Mouse (Mus musculus) liver, embryonic 13.5 days (tissue): Measurements from ENCODE around the gene Slc31a1. TPM values are rescaled to one million over a fixed set of nuclear protein-coding genes. Genes with fewer than 3 reads are reported as not detected.

Source experiments
- ATAC-seq: fragments of 200-750 bp; cut with Nextera tagmentation; 2 replicates; pipeline ENCODE4 v1.8.0; 2017; ENCODE audit warnings: low read depth, mild to moderate bottlenecking, moderate number of reproducible peaks, moderate library complexity
- DNase-seq: peaks from one replicate; pipeline ENCODE4 v3.0.0; 2022
- H3K27ac ChIP-seq: fragments of 300-500 bp; sonication (generic); 2 replicates; pipeline ENCODE4 v1.5.1; 2015; ENCODE audit warnings: moderate library complexity, mild to moderate bottlenecking, inconsistent platforms
- H3K27me3 ChIP-seq: fragments of 300-500 bp; sonication (generic); 2 replicates; pipeline ENCODE4 v1.6.1; 2015; ENCODE audit warnings: mild to moderate bottlenecking, inconsistent platforms
- H3K36me3 ChIP-seq: fragments of 300-500 bp; sonication (generic); 2 replicates; pipeline ENCODE4 v1.6.1; 2015; ENCODE audit warnings: mild to moderate bottlenecking, inconsistent platforms
- H3K4me1 ChIP-seq: fragments of 300-500 bp; sonication (generic); replicated peaks from 2 replicates; pipeline ENCODE4 v1.6.1; 2015; ENCODE audit warnings: inconsistent platforms
- H3K4me2 ChIP-seq: fragments of 300-500 bp; sonication (generic); 2 replicates; pipeline ENCODE4 v1.6.1; 2015; ENCODE audit warnings: inconsistent platforms, mild to moderate bottlenecking, moderate library complexity
- H3K4me3 ChIP-seq: fragments of 300-500 bp; sonication (generic); replicated peaks from 2 replicates; pipeline ENCODE4 v1.5.1; 2015; ENCODE audit warnings: mild to moderate bottlenecking, inconsistent platforms
- H3K9ac ChIP-seq: fragments of 300-500 bp; sonication (generic); 2 replicates; pipeline ENCODE4 v1.6.1; 2015; ENCODE audit warnings: mild to moderate bottlenecking, inconsistent platforms
- H3K9me3 ChIP-seq: fragments of 300-500 bp; sonication (generic); replicated peaks from 2 replicates; pipeline ENCODE4 v1.6.1; 2016; ENCODE audit warnings: inconsistent platforms
- WGBS: fragments of 180-500 bp; shearing (Covaris S2); methylation state at CpG from one replicate; pipeline ENCODE4 v1.1.7; 2015; ENCODE audit not compliant: insufficient replicate concordance; 5-methylcytosine and 5-hydroxymethylcytosine counted together
- polyA plus RNA-seq: library from polyadenylated mRNA; unstranded; fragments of >200 nt; fragmentation: Nextera tagmentation; extraction: Ambion mirVana; gene quantifications from 2 replicates; pipeline ENCODE4 v1.2.1, GENCODE M21; 2015

The Slc31a1 gene
- polyA plus RNA-seq, 1 experiment from 2014 or later, result 39.0 TPM

- WGBS, result under 1% methylated on average over 35 of the region's 35 CpGs
- DNase-seq, result peak; percentile 57
Measured at GRCm38 (mm10) chr4:62407730-62408582, 47.4 kb downstream of the Slc31a1 start.

GRCm38 (mm10) chr4:62408601-62409282 is 48.2 kb downstream of the Slc31a1 start, which contains the start of the genes Cdc26 and Prpf4:
Gene Cdc26 (minus strand): TSS chr4:62408642.
Gene Prpf4 (plus strand): TSS chr4:62408797.
- no peaks in the 10 kb centered on the region for H3K27me3 ChIP-seq
- peak within 1 kb of the TSS; percentile 88 for H3K4me3 ChIP-seq
- DNase-seq (peak; percentile 98), ATAC-seq (peak; percentile 99)
- peaks cover 39% of the 10 kb centered on the region for H3K4me1 ChIP-seq
- peak within 1 kb of the TSS; percentile 92 for H3K9ac ChIP-seq
- peak within 1 kb of the TSS; percentile 90 for H3K4me2 ChIP-seq
- H3K36me3 ChIP-seq, result peaks cover 45% of the 10 kb centered on the region
- under 1% methylated on average over 39 of the region's 39 CpGs for WGBS
- no peaks in the 10 kb centered on the region for H3K9me3 ChIP-seq
- H3K27ac ChIP-seq, result peak within 1 kb of the TSS; percentile 90

More at GRCm38 (mm10) chr4:62407730-62408582, 47.4 kb downstream of the Slc31a1 start:
- H3K4me2 ChIP-seq, result peak overlapping the region; percentile 66
- ATAC-seq, result peak; percentile 47
- peaks cover 45% of the 10 kb centered on the region for H3K36me3 ChIP-seq
- no peaks in the 10 kb centered on the region for H3K9me3 ChIP-seq
- peaks cover 39% of the 10 kb centered on the region for H3K4me1 ChIP-seq
- H3K27me3 ChIP-seq, result no peaks in the 10 kb centered on the region
- peak overlapping the region; percentile 76 for H3K9ac ChIP-seq
- H3K27ac ChIP-seq, result peak overlapping the region; percentile 88
- peak overlapping the region; percentile 88 for H3K4me3 ChIP-seq

GRCm38 (mm10) chr4:62409615-62410014 is 49.1 kb downstream of the Slc31a1 start:
- Histone ChIP-seq H3K36me3 (peaks cover 45% of the 10 kb centered on the region), H3K4me3 (peak overlapping the region; percentile 88), H3K9me3 (no peaks in the 10 kb centered on the region), H3K27me3 (no peaks in the 10 kb centered on the region), H3K4me1 (peaks cover 39% of the 10 kb centered on the region), H3K9ac (peak overlapping the region; percentile 92), H3K4me2 (peak overlapping the region; percentile 90), H3K27ac (peak overlapping the region; percentile 90; the same call in 1 of the 2 replicates)
- ATAC-seq (no peak), DNase-seq (no peak)
- WGBS, result 17% methylated on average over 6 of the region's 6 CpGs

GRCm38 (mm10) chr4:62410325-62410724 is 49.8 kb downstream of the Slc31a1 start:
- Histone ChIP-seq H3K27me3 (no peaks in the 10 kb centered on the region), H3K36me3 (peaks cover 50% of the 10 kb centered on the region), H3K4me3 (peak overlapping the region; percentile 88), H3K27ac (no peak overlapping the region), H3K9ac (peak overlapping the region; percentile 92), H3K4me1 (peaks cover 37% of the 10 kb centered on the region), H3K4me2 (peak overlapping the region; percentile 90), H3K9me3 (no peaks in the 10 kb centered on the region)
- no peak for ATAC-seq
- 68% methylated on average over 2 of the region's 2 CpGs for WGBS
- no peak for DNase-seq

GRCm38 (mm10) chr4:62411606-62412005 is 51.1 kb downstream of the Slc31a1 start:
- H3K9ac ChIP-seq, result no peak overlapping the region
- peaks cover 25% of the 10 kb centered on the region for H3K4me1 ChIP-seq
- no peak overlapping the region for H3K4me2 ChIP-seq
- ATAC-seq (no peak), DNase-seq (no peak)
- no peaks in the 10 kb centered on the region for H3K27me3 ChIP-seq
- H3K36me3 ChIP-seq, result peaks cover 61% of the 10 kb centered on the region
- H3K27ac ChIP-seq, result no peak overlapping the region
- no peaks in the 10 kb centered on the region for H3K9me3 ChIP-seq
- WGBS, result 72% methylated on average over 10 of the region's 10 CpGs
- H3K4me3 ChIP-seq, result 0 out of 2 replicates have a peak overlapping the region, but pooled peaks have one; percentile 0

GRCm38 (mm10) chr4:62418448-62418847 is 57.9 kb downstream of the Slc31a1 start:
- H3K4me3 ChIP-seq, result no peak overlapping the region

GRCm38 (mm10) chr4:62419091-62419490 is 58.6 kb downstream of the Slc31a1 start:
- no peak overlapping the region for H3K9ac ChIP-seq
- H3K4me2 ChIP-seq, result no peak overlapping the region
- H3K27ac ChIP-seq, result no peak overlapping the region
- WGBS, result 88% methylated on average over 6 of the region's 6 CpGs
- no peak for DNase-seq
- H3K4me3 ChIP-seq, result no peak overlapping the region
- ATAC-seq, result no peak
- peaks cover 100% of the 10 kb centered on the region for H3K36me3 ChIP-seq
- no peaks in the 10 kb centered on the region for H3K9me3 ChIP-seq
- H3K4me1 ChIP-seq, result no peaks in the 10 kb centered on the region
- no peaks in the 10 kb centered on the region for H3K27me3 ChIP-seq

More at GRCm38 (mm10) chr4:62418448-62418847, 57.9 kb downstream of the Slc31a1 start:
- WGBS, result 87% methylated on average over 8 of the region's 8 CpGs
- Histone ChIP-seq H3K27ac (no peak overlapping the region), H3K4me2 (no peak overlapping the region), H3K36me3 (peaks cover 100% of the 10 kb centered on the region), H3K9me3 (no peaks in the 10 kb centered on the region), H3K9ac (no peak overlapping the region), H3K27me3 (no peaks in the 10 kb centered on the region), H3K4me1 (no peaks in the 10 kb centered on the region)
- ATAC-seq (no peak), DNase-seq (no peak)

GRCm38 (mm10) chr4:62425891-62426290 is 65.4 kb downstream of the Slc31a1 start:
- no peaks in the 10 kb centered on the region for H3K9me3 ChIP-seq
- no peak overlapping the region for H3K4me3 ChIP-seq
- 80% methylated on average over 4 of the region's 4 CpGs for WGBS
- ATAC-seq, result no peak
- peaks cover 55% of the 10 kb centered on the region for H3K36me3 ChIP-seq
- DNase-seq, result no peak
- no peaks in the 10 kb centered on the region for H3K27me3 ChIP-seq
- no peak overlapping the region for H3K4me2 ChIP-seq
- no peak overlapping the region for H3K9ac ChIP-seq
- H3K27ac ChIP-seq, result no peak overlapping the region
- H3K4me1 ChIP-seq, result peaks cover 6% of the 10 kb centered on the region

- 53% methylated on average over 17 of the region's 17 CpGs for WGBS
- H3K27ac ChIP-seq, result no peak overlapping the region
- no peak overlapping the region for H3K4me3 ChIP-seq
- peaks cover 32% of the 10 kb centered on the region for H3K36me3 ChIP-seq
- H3K9me3 ChIP-seq, result no peaks in the 10 kb centered on the region
- no peaks in the 10 kb centered on the region for H3K27me3 ChIP-seq
- no peak overlapping the region for H3K9ac ChIP-seq
- ATAC-seq, result no peak
- DNase-seq, result no peak
- H3K4me1 ChIP-seq, result peaks cover 16% of the 10 kb centered on the region
- H3K4me2 ChIP-seq, result no peak overlapping the region
Measured at GRCm38 (mm10) chr4:62427978-62428758, 67.6 kb downstream of the Slc31a1 start.

GRCm38 (mm10) chr4:62429616-62430015 is 69.1 kb downstream of the Slc31a1 start:
- no peak overlapping the region for H3K4me3 ChIP-seq
- H3K4me2 ChIP-seq, result no peak overlapping the region
- no peak overlapping the region for H3K27ac ChIP-seq
- no peaks in the 10 kb centered on the region for H3K27me3 ChIP-seq
- peaks cover 16% of the 10 kb centered on the region for H3K4me1 ChIP-seq
- no peak overlapping the region for H3K9ac ChIP-seq
- ATAC-seq (no peak), DNase-seq (no peak)
- peaks cover 20% of the 10 kb centered on the region for H3K36me3 ChIP-seq
- no peaks in the 10 kb centered on the region for H3K9me3 ChIP-seq
- 67% methylated on average over 9 of the region's 9 CpGs for WGBS

- DNase-seq (no peak), ATAC-seq (no peak)
- no peak overlapping the region for H3K4me3 ChIP-seq
- no peaks in the 10 kb centered on the region for H3K9me3 ChIP-seq
- no peak overlapping the region for H3K9ac ChIP-seq
- H3K27me3 ChIP-seq, result no peaks in the 10 kb centered on the region
- H3K4me2 ChIP-seq, result no peak overlapping the region
- H3K36me3 ChIP-seq, result peaks cover 9% of the 10 kb centered on the region
- H3K27ac ChIP-seq, result peak overlapping the region; percentile 40
- peaks cover 16% of the 10 kb centered on the region for H3K4me1 ChIP-seq
Measured at GRCm38 (mm10) chr4:62430678-62431077, 70.2 kb downstream of the Slc31a1 start.
